Mouse (Mus musculus) MEL (cell line): ENCODE data around the gene Gm17402. TPM values are rescaled to one million over a fixed set of nuclear protein-coding genes. Genes with fewer than 3 reads are reported as not detected.
A peak's percentile ranks its signal among the peaks of the same experiment; 100 is the strongest.

Source experiments
- DNase-seq: peaks from one replicate; pipeline ENCODE4 v3.0.0; 2011; ENCODE audit warnings: low read depth, low spot score
- H3K27ac ChIP-seq: 2 replicates; pipeline ENCODE4 v1.5.1; 2012; ENCODE audit warnings: low read depth, mild to moderate bottlenecking, control low read depth, low read length, moderate library complexity; ENCODE audit not compliant: control insufficient read depth
- H3K27me3 ChIP-seq, 2 experiments: fragments of 150-350 bp in 1 of 2; sonication (generic) in 1 of 2; 2 replicates each; pipeline ENCODE4 v1.6.1; 2012; ENCODE audit warnings: low read length in 2 of 2, mild to moderate bottlenecking in 2 of 2, improper control_type of control experiment in 1 of 2, moderate library complexity in 1 of 2; ENCODE audit not compliant: insufficient read depth in 2 of 2, control insufficient read depth in 1 of 2
- H3K36me3 ChIP-seq, 2 experiments: 2 replicates each; pipeline ENCODE4 v1.6.1; 2012 to 2014; ENCODE audit warnings: low read length in 2 of 2, improper control_type of control experiment in 1 of 2, inconsistent platforms in 1 of 2, mild to moderate bottlenecking in 1 of 2; ENCODE audit not compliant: insufficient read depth in 2 of 2, control insufficient read depth in 1 of 2
- H3K4me1 ChIP-seq, 2 experiments: fragments of 150-350 bp in 1 of 2; sonication (generic) in 1 of 2; 2 replicates each; pipeline ENCODE4 v1.6.1; 2012; ENCODE audit warnings: low read length in 2 of 2, improper control_type of control experiment in 1 of 2, mild to moderate bottlenecking in 1 of 2; ENCODE audit not compliant: insufficient read depth in 2 of 2, control insufficient read depth in 1 of 2
- H3K4me3 ChIP-seq, 2 experiments: fragments of 150-350 bp in 1 of 2; sonication (generic) in 1 of 2; 2 replicates each; pipeline ENCODE4 v1.5.1; 2012; ENCODE audit warnings: low read depth in 2 of 2, low read length in 2 of 2, mild to moderate bottlenecking in 2 of 2, moderate library complexity in 2 of 2, control low read depth in 1 of 2, improper control_type of control experiment in 1 of 2; ENCODE audit not compliant: control insufficient read depth in 1 of 2, insufficient read depth in 1 of 2
- H3K79me2 ChIP-seq: 2 replicates; pipeline ENCODE4 v1.6.1; 2012; ENCODE audit warnings: mild to moderate bottlenecking, low read length, moderate library complexity; ENCODE audit not compliant: control insufficient read depth, poor library complexity, insufficient read depth
- H3K9ac ChIP-seq: 2 replicates; pipeline ENCODE4 v1.6.1; 2012; ENCODE audit warnings: low read depth, mild to moderate bottlenecking, control low read depth, low read length, moderate library complexity; ENCODE audit not compliant: control insufficient read depth, poor library complexity, severe bottlenecking
- H3K9me3 ChIP-seq: fragments of 150-350 bp; sonication (generic); replicated peaks from 2 replicates; pipeline ENCODE4 v1.6.1; 2012; ENCODE audit warnings: mild to moderate bottlenecking, low read length, improper control_type of control experiment, moderate library complexity; ENCODE audit not compliant: insufficient read depth
- CTCF ChIP-seq, 3 experiments: IDR thresholded peaks in 2 of 3; conservative IDR thresholded peaks in 1 of 3; 2 replicates each; pipeline ENCODE4 v1.5.1; 2011 to 2012; ENCODE audit warnings: low read length in 3 of 3, low read depth in 2 of 3, mild to moderate bottlenecking in 2 of 3, improper control_type of control experiment in 1 of 3, inconsistent platforms in 1 of 3, mixed read lengths in 1 of 3, moderate library complexity in 1 of 3; ENCODE audit not compliant: control insufficient read depth in 1 of 3, insufficient read depth in 1 of 3, poor library complexity in 1 of 3, severe bottlenecking in 1 of 3
- E2F4 ChIP-seq: IDR thresholded peaks from 2 replicates; pipeline ENCODE4 v1.6.1; 2011; ENCODE audit warnings: low read depth, low read length, improper control_type of control experiment, borderline replicate concordance
- ELF1 ChIP-seq: IDR thresholded peaks from 2 replicates; pipeline ENCODE4 v1.6.1; 2014; ENCODE audit warnings: low read depth, mild to moderate bottlenecking, inconsistent platforms, low read length, improper control_type of control experiment, moderate library complexity
- ETS1 ChIP-seq: IDR thresholded peaks from 2 replicates; pipeline ENCODE4 v1.6.1; 2012; ENCODE audit warnings: low read depth, mild to moderate bottlenecking, inconsistent platforms, low read length, improper control_type of control experiment, moderate library complexity
- HCFC1 ChIP-seq: IDR thresholded peaks from 2 replicates; pipeline ENCODE4 v1.6.1; 2012; ENCODE audit warnings: low read depth, mild to moderate bottlenecking, inconsistent platforms, low read length, improper control_type of control experiment, moderate library complexity
- JUND ChIP-seq: IDR thresholded peaks from 2 replicates; pipeline ENCODE4 v1.6.1; 2011; ENCODE audit warnings: low read depth, mild to moderate bottlenecking, improper control_type of control experiment, low read length
- KAT2A ChIP-seq: conservative IDR thresholded peaks from 2 replicates; pipeline ENCODE4 v1.6.1; 2012; ENCODE audit warnings: low read depth, low read length, improper control_type of control experiment, inconsistent platforms
- MAX ChIP-seq: IDR thresholded peaks from 2 replicates; pipeline ENCODE4 v1.6.1; 2011; ENCODE audit warnings: low read length, improper control_type of control experiment
- MAZ ChIP-seq: IDR thresholded peaks from 2 replicates; pipeline ENCODE4 v1.6.1; 2012; ENCODE audit warnings: low read depth, mild to moderate bottlenecking, inconsistent platforms, low read length, improper control_type of control experiment
- MXI1 ChIP-seq: IDR thresholded peaks from 2 replicates; pipeline ENCODE4 v1.6.1; 2011; ENCODE audit warnings: mild to moderate bottlenecking, low read depth, low read length, improper control_type of control experiment
- MYB ChIP-seq: IDR thresholded peaks from 2 replicates; pipeline ENCODE4 v1.6.1; 2011; ENCODE audit warnings: mild to moderate bottlenecking, low read depth, low read length, improper control_type of control experiment
- NELFE ChIP-seq: IDR thresholded peaks from 2 replicates; pipeline ENCODE4 v1.6.1; 2011; ENCODE audit warnings: low read depth, low read length, improper control_type of control experiment
- POLR2A ChIP-seq, 2 experiments: IDR thresholded peaks; 2 replicates each; pipeline ENCODE4 v1.6.1; 2011 to 2012; ENCODE audit warnings: low read length in 2 of 2, mild to moderate bottlenecking in 2 of 2, control low read depth in 1 of 2, improper control_type of control experiment in 1 of 2, low read depth in 1 of 2, moderate library complexity in 1 of 2; ENCODE audit not compliant: control insufficient read depth in 1 of 2, insufficient read depth in 1 of 2, poor library complexity in 1 of 2
- POLR2AphosphoS2 ChIP-seq: IDR thresholded peaks from 2 replicates; pipeline ENCODE4 v1.6.1; 2011; ENCODE audit warnings: low read length, improper control_type of control experiment
- RCOR1 ChIP-seq: IDR thresholded peaks from 2 replicates; pipeline ENCODE4 v1.6.1; 2012; ENCODE audit warnings: low read depth, mild to moderate bottlenecking, inconsistent platforms, low read length, improper control_type of control experiment
- SIN3A ChIP-seq: IDR thresholded peaks from 2 replicates; pipeline ENCODE4 v1.6.1; 2012; ENCODE audit warnings: low read length, improper control_type of control experiment, inconsistent platforms
- TBP ChIP-seq: IDR thresholded peaks from 2 replicates; pipeline ENCODE4 v1.8.0; 2011; ENCODE audit warnings: low read depth, low read length, improper control_type of control experiment
- USF2 ChIP-seq, 2 experiments: IDR thresholded peaks; 2 replicates each; pipeline ENCODE4 v1.6.1; 2011 to 2012; ENCODE audit warnings: improper control_type of control experiment in 2 of 2, low read length in 2 of 2, borderline replicate concordance in 1 of 2, inconsistent platforms in 1 of 2, low read depth in 1 of 2, mild to moderate bottlenecking in 1 of 2; ENCODE audit not compliant: insufficient read depth in 1 of 2
- ZC3H11A ChIP-seq: IDR thresholded peaks from 2 replicates; pipeline ENCODE4 v1.6.1; 2012; ENCODE audit warnings: low read depth, mild to moderate bottlenecking, inconsistent platforms, low read length, improper control_type of control experiment
- ZKSCAN1 ChIP-seq: IDR thresholded peaks from 2 replicates; pipeline ENCODE4 v1.6.1; 2012; ENCODE audit warnings: low read depth, mild to moderate bottlenecking, inconsistent platforms, low read length, improper control_type of control experiment, moderate library complexity
- ZNF384 ChIP-seq: IDR thresholded peaks from 2 replicates; pipeline ENCODE4 v1.6.1; 2012; ENCODE audit warnings: low read depth, mild to moderate bottlenecking, inconsistent platforms, low read length, improper control_type of control experiment
- polyA plus RNA-seq, 2 experiments: library from polyadenylated mRNA; stranded (reverse) in 1 of 2; unstranded in 1 of 2; fragments of >175 nt in 1 of 2; fragments of >200 nt in 1 of 2; gene quantifications; 2 replicates each; pipeline versions ENCODE4 v1.2.1 to v1.2.4; 2012; ENCODE audit warnings: low replicate concordance in 2 of 2, low read depth in 1 of 2; ENCODE audit not compliant: insufficient read length in 2 of 2, insufficient read depth in 1 of 2, missing spikeins in 1 of 2
- total RNA-seq: library from RNA; depleted of rRNA; stranded (reverse); fragments of 300-350 nt; gene quantifications from 2 replicates; pipeline ENCODE4 v1.2.3, GENCODE M21; 2012

The Gm17402 gene
- total and polyA plus RNA-seq, 3 experiments: not detected

DNA sequence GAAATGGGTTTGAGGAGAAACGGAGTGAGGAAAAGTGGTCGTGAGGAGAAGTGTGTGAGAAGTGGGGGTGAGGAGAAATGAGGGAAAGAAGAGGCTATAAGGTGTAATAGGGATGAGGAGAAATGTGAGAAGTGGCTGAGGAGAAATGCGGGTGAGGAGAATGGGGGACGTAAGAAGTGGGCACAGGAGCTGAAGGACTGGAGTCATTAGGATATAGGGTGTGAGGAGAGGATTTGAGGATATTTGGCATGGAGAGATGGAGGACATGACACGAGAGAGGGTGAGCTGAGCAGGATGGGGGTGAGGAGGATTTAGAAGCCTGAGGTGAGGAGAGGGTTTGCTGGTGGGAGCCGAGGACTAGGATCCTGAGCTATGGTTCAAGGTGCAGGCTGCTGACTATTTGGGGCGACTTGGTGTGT, 594 bp downstream of the Gm17402 start:
- Histone ChIP-seq H3K4me1 (0 out of 4 replicates have a peak, but pooled peaks cover 0 to 2% of the 10 kb centered on the region in 2 experiments), H3K79me2 (no peaks in the 10 kb centered on the region), H3K4me3 (peak overlapping the region; percentile 61 to 62), H3K9ac (peak overlapping the region; percentile 65), H3K36me3 (peaks cover 0 to 5% of the 10 kb centered on the region in 2 experiments; a peak in 2 of 4 replicates), H3K9me3 (no peaks in the 10 kb centered on the region), H3K27ac (no peak overlapping the region), H3K27me3 (peaks cover 0 to 3% of the 10 kb centered on the region in 2 experiments; a peak in 3 of 4 replicates)
- no peak for DNase-seq
- TF ChIP-seq POLR2A (IDR thresholded peaks at IDR 0.05; ENCODE audit: control insufficient read depth in 1 of 2, insufficient read depth in 1 of 2, low read depth in 1 of 2, low read length in 2 of 2, poor library complexity in 1 of 2) (0 out of 4 replicates have a peak, but pooled peaks of 1 of the 2 experiments have one; percentile 0), POLR2AphosphoS2 (no peak), ZC3H11A (no peak), NELFE (0 out of 2 replicates have a peak, but pooled peaks have one; percentile 10), SIN3A (no peak), MAZ (0 out of 2 replicates have a peak, but pooled peaks have one; percentile 36)

DNA sequence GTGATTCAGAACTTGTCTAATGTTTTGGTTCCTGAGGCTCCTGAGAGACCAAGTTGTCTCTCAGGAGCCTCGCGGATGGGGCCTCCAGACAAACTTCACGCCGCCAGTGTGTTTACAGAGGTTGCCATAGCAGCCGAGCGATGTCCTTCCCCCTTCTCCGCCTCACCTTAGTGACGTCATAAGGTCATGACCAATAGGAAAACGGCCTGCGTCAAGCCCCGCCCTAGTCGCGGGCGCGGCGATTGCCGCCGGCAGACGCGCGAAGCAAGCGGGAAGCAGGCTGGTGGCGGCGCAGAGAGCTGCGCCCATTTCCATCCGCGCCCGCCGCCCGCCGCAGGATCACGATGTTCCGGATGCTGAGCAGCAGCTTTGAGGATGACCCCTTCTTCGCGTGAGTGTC, 1.1 kb downstream of the Gm17402 start, which contains the start of gene Mlf1:
TSS of gene Mlf1 (plus strand) at position 226 of the 400 bp plus-strand sequence.
- Histone ChIP-seq H3K4me3 (peak within 1 kb of the TSS; percentile 61 to 62), H3K9ac (peak within 1 kb of the TSS; percentile 65)

More for the DNA sequence above, 1.1 kb downstream of the Gm17402 start, which contains the start of gene Mlf1:
- TF ChIP-seq E2F4 (peak; percentile 40; the same call in 1 of the 2 replicates), SIN3A (peak; percentile 98), ZKSCAN1 (no peak), TBP (peak; percentile 13; the same call in 1 of the 2 replicates), HCFC1 (peak; percentile 64), KAT2A (no peak), MAZ (no peak), RCOR1 (no peak), ELF1 (peak; percentile 71; the same call in 1 of the 2 replicates), MYB (no peak), JUND (no peak), USF2 (IDR thresholded peaks at IDR 0.05; ENCODE audit: borderline replicate concordance in 1 of 2, insufficient read depth in 1 of 2, low read depth in 1 of 2, low read length in 2 of 2) (no peak), MXI1 (peak; percentile 94), POLR2A (IDR thresholded peaks at IDR 0.05; ENCODE audit: control insufficient read depth in 1 of 2, insufficient read depth in 1 of 2, low read depth in 1 of 2, low read length in 2 of 2, poor library complexity in 1 of 2) (peak; percentile 41 to 44; a peak in 1 of 4 replicates), NELFE (peak; percentile 34; the same call in 1 of the 2 replicates), ZNF384 (no peak), ETS1 (no peak), CTCF (IDR thresholded peaks at IDR 0.05 in 2 of 3, conservative IDR thresholded peaks at IDR 0.05 in 1 of 3; ENCODE audit: control insufficient read depth in 1 of 3, insufficient read depth in 1 of 3, low read depth in 2 of 3, low read length in 3 of 3, poor library complexity in 1 of 3, severe bottlenecking in 1 of 3) (no peak), MAX (peak; percentile 85)
- TF ChIP-seq, all 39 proteins: peak for 9
- no peak within 1 kb of the TSS for H3K27ac ChIP-seq
- no peaks in the 10 kb centered on the region for H3K79me2 ChIP-seq
- H3K36me3 ChIP-seq: peaks cover 0 to 5% of the 10 kb centered on the region in 2 experiments; a peak in 2 of 4 replicates
- peak; percentile 94 for DNase-seq
- H3K27me3 ChIP-seq: peaks cover 0 to 3% of the 10 kb centered on the region in 2 experiments; a peak in 3 of 4 replicates
- H3K4me1 ChIP-seq: 0 out of 4 replicates have a peak, but pooled peaks cover 0 to 2% of the 10 kb centered on the region in 2 experiments
- no peaks in the 10 kb centered on the region for H3K9me3 ChIP-seq
